Mouse (Mus musculus) kidney, postnatal 0 days (tissue): ENCODE data around the gene Fosl1. TPM values are rescaled to one million over a fixed set of nuclear protein-coding genes. Genes with fewer than 3 reads are reported as not detected.

Experiments used
- ATAC-seq: fragments of 200-750 bp; cut with Nextera tagmentation; replicated peaks from 2 replicates; pipeline ENCODE4 v1.8.0; 2017; ENCODE audit warnings: low read depth, moderate number of reproducible peaks, moderate TSS enrichment, moderate library complexity; ENCODE audit not compliant: low FRiP score
- DNase-seq: peaks from one replicate; pipeline ENCODE4 v3.0.0-alpha.2; 2016; ENCODE audit warnings: low spot score
- H3K27ac ChIP-seq: fragments of 300-500 bp; sonication (generic); 2 replicates; pipeline ENCODE4 v1.5.1; 2014; ENCODE audit warnings: mild to moderate bottlenecking
- H3K27me3 ChIP-seq: fragments of 300-500 bp; sonication (generic); 2 replicates; pipeline ENCODE4 v1.6.1; 2014; ENCODE audit warnings: low read length, mixed read lengths; ENCODE audit not compliant: insufficient read depth
- H3K36me3 ChIP-seq: fragments of 300-500 bp; sonication (generic); 2 replicates; pipeline ENCODE4 v1.6.1; 2014; ENCODE audit warnings: low read length, mixed read lengths; ENCODE audit not compliant: insufficient read depth
- H3K4me1 ChIP-seq: fragments of 300-500 bp; sonication (generic); replicated peaks from 2 replicates; pipeline ENCODE4 v1.6.1; 2014; ENCODE audit warnings: antibody characterized with exemption, low read length, mixed read lengths; ENCODE audit not compliant: insufficient read depth
- H3K4me2 ChIP-seq: fragments of 300-500 bp; sonication (generic); 2 replicates; pipeline ENCODE4 v1.6.1; 2014; ENCODE audit warnings: mild to moderate bottlenecking, low read length, moderate library complexity, mixed read lengths
- H3K4me3 ChIP-seq: fragments of 300-500 bp; sonication (generic); replicated peaks from 2 replicates; pipeline ENCODE4 v1.5.1; 2014; ENCODE audit warnings: low read depth, low read length
- H3K9ac ChIP-seq: fragments of 300-500 bp; sonication (generic); 2 replicates; pipeline ENCODE4 v1.6.1; 2014; ENCODE audit warnings: low read depth, low read length
- H3K9me3 ChIP-seq: fragments of 300-500 bp; sonication (generic); replicated peaks from 2 replicates; pipeline ENCODE4 v1.6.1; 2016; ENCODE audit warnings: low read length, inconsistent platforms, mixed read lengths
- CTCF ChIP-seq: IDR thresholded peaks from 2 replicates; pipeline ENCODE4 v1.5.1; 2016; ENCODE audit warnings: antibody characterized with exemption, low read depth, mild to moderate bottlenecking, moderate library complexity
- WGBS: fragments of 180-500 bp; shearing (Covaris S2); extraction: QIAGEN DNeasy Blood & Tissue Kit; methylation state at CpG from one replicate; pipeline ENCODE4 v1.1.7; 2014; 5-methylcytosine and 5-hydroxymethylcytosine counted together
- polyA plus RNA-seq: library from polyadenylated mRNA; unstranded; fragments of >200 nt; fragmentation: Nextera tagmentation; extraction: Ambion mirVana; gene quantifications from 2 replicates; pipeline ENCODE4 v1.2.1, GENCODE M21; 2015

Gene Fosl1
- polyA plus RNA-seq, 1 experiment from 2014 or later, result not detected

- H3K4me2 ChIP-seq, result no peak overlapping the region
- H3K27me3 ChIP-seq, result no peaks in the 10 kb centered on the region
- no peaks in the 10 kb centered on the region for H3K9me3 ChIP-seq
- no peak overlapping the region for H3K9ac ChIP-seq
- no peak for TF ChIP-seq CTCF
- WGBS, result 79% methylated on average over 2 of the region's 2 CpGs
- DNase-seq (no peak), ATAC-seq (no peak)
- peaks cover 18% of the 10 kb centered on the region for H3K36me3 ChIP-seq
- H3K4me1 ChIP-seq, result no peaks in the 10 kb centered on the region
- no peak overlapping the region for H3K4me3 ChIP-seq
- H3K27ac ChIP-seq, result no peak overlapping the region
Observed at GRCm38 (mm10) chr19:5500330-5500875, 53.1 kb downstream of the Fosl1 start.

- Histone ChIP-seq H3K4me1 (no peaks in the 10 kb centered on the region), H3K9ac (no peak within 1 kb of the TSS), H3K9me3 (no peaks in the 10 kb centered on the region), H3K4me3 (no peak within 1 kb of the TSS), H3K27me3 (no peaks in the 10 kb centered on the region), H3K27ac (no peak within 1 kb of the TSS), H3K4me2 (peak within 1 kb of the TSS; percentile 28), H3K36me3 (no peaks in the 10 kb centered on the region)
- no peak for TF ChIP-seq CTCF
- no peak for DNase-seq
- 36% methylated on average over 17 of the region's 17 CpGs for WGBS
- ATAC-seq, result no peak
Observed at GRCm38 (mm10) chr19:5503687-5504086, 56.3 kb downstream of the Fosl1 start, which contains the start of gene 1700020D05Rik. Gene 1700020D05Rik, minus strand, starts transcription at chr19:5503787.

Other genes starting within 250 kb of the Fosl1 start
- 14.2 and 14.8 TPM in 2 replicates for gene Pacs1, start 174.4 kb upstream of the Fosl1 start, polyA plus RNA-seq
- gene Sf3b2, start 152.1 kb upstream of the Fosl1 start, polyA plus RNA-seq, result 239 and 274 TPM in 2 replicates
- 2.2 and 2.7 TPM in 2 replicates for gene Gal3st3, start 149.2 kb upstream of the Fosl1 start, polyA plus RNA-seq
- gene Catsper1, start 111.8 kb upstream of the Fosl1 start, polyA plus RNA-seq, result not detected in 2 replicates
- 0.29 and 1.5 TPM in 2 replicates for gene Cst6, start 98.0 kb upstream of the Fosl1 start, polyA plus RNA-seq
- 30.8 and 34.0 TPM in 2 replicates for gene Eif1ad, start 80.8 kb upstream of the Fosl1 start, polyA plus RNA-seq
- gene Banf1, start 80.4 kb upstream of the Fosl1 start, polyA plus RNA-seq, result 344 and 363 TPM in 2 replicates
- 56.1 and 57.8 TPM in 2 replicates for gene Sart1, start 58.8 kb upstream of the Fosl1 start, polyA plus RNA-seq
- gene Tsga10ip, start 45.0 kb upstream of the Fosl1 start, polyA plus RNA-seq, result 0.31 and 0.39 TPM in 2 replicates
- gene Drap1, start 22.6 kb upstream of the Fosl1 start, polyA plus RNA-seq, result 237 and 246 TPM in 2 replicates
- gene AI837181, start 22.4 kb upstream of the Fosl1 start, polyA plus RNA-seq, result 55.7 and 55.8 TPM in 2 replicates
- gene Ccdc85b, start 10.3 kb downstream of the Fosl1 start, polyA plus RNA-seq, result 12.2 and 15.6 TPM in 2 replicates
- 141 and 150 TPM in 2 replicates for gene Fibp, start 13.1 kb downstream of the Fosl1 start, polyA plus RNA-seq
- 0.79 and 1.2 TPM in 2 replicates for gene Ctsw, start 21.0 kb downstream of the Fosl1 start, polyA plus RNA-seq
- 126 and 140 TPM in 2 replicates for gene Efemp2, start 26.4 kb downstream of the Fosl1 start, polyA plus RNA-seq
- 31.3 and 31.8 TPM in 2 replicates for gene Mus81, start 40.9 kb downstream of the Fosl1 start, polyA plus RNA-seq
- gene Cfl1, start 42.9 kb downstream of the Fosl1 start, polyA plus RNA-seq, result 2,170 and 2,281 TPM in 2 replicates
- 0.13 TPM in 1 of 2 replicates, not detected in the other for gene 1700020D05Rik, start 56.2 kb downstream of the Fosl1 start, polyA plus RNA-seq
- gene Snx32, start 63.0 kb downstream of the Fosl1 start, polyA plus RNA-seq, result 7.6 and 8.0 TPM in 2 replicates
- gene Ovol1, start 113.1 kb downstream of the Fosl1 start, polyA plus RNA-seq, result 12.3 and 13.7 TPM in 2 replicates
- gene Ap5b1, start 120.5 kb downstream of the Fosl1 start, polyA plus RNA-seq, result 7.1 and 7.2 TPM in 2 replicates
- 107 and 128 TPM in 2 replicates for gene Rnaseh2c, start 154.3 kb downstream of the Fosl1 start, polyA plus RNA-seq
- gene Kat5, start 162.7 kb downstream of the Fosl1 start, polyA plus RNA-seq, result 54.0 and 56.5 TPM in 2 replicates
- 42.6 and 45.5 TPM in 2 replicates for gene Rela, start 189.9 kb downstream of the Fosl1 start, polyA plus RNA-seq
- 22.5 and 26.2 TPM in 2 replicates for gene Sipa1, start 216.2 kb downstream of the Fosl1 start, polyA plus RNA-seq
- gene Map3k11, start 241.2 kb downstream of the Fosl1 start, polyA plus RNA-seq, result 35.4 and 39.8 TPM in 2 replicates
- gene Pcnx3, start 241.4 kb downstream of the Fosl1 start, polyA plus RNA-seq, result 14.8 and 15.0 TPM in 2 replicates